Mouse (Mus musculus) neural tube, embryonic 13.5 days (tissue): ENCODE results near the gene Ccdc63. TPM values are rescaled to one million over a fixed set of nuclear protein-coding genes. Genes with fewer than 3 reads are reported as not detected.

Source experiments
- ATAC-seq: fragments of 200-750 bp; cut with Nextera tagmentation; 2 replicates; pipeline ENCODE4 v1.8.0; 2017; ENCODE audit warnings: low read depth, mild to moderate bottlenecking, moderate TSS enrichment, moderate library complexity
- H3K27ac ChIP-seq: fragments of 300-500 bp; sonication (generic); replicated peaks from 2 replicates; pipeline ENCODE4 v1.5.1; 2015; ENCODE audit warnings: moderate library complexity, mild to moderate bottlenecking, inconsistent platforms
- H3K27me3 ChIP-seq: fragments of 300-500 bp; sonication (generic); 2 replicates; pipeline ENCODE4 v1.6.1; 2015; ENCODE audit warnings: mild to moderate bottlenecking, inconsistent platforms
- H3K36me3 ChIP-seq: fragments of 300-500 bp; sonication (generic); 2 replicates; pipeline ENCODE4 v1.6.1; 2015; ENCODE audit warnings: mild to moderate bottlenecking, inconsistent platforms
- H3K4me1 ChIP-seq: fragments of 300-500 bp; sonication (generic); replicated peaks from 2 replicates; pipeline ENCODE4 v1.6.1; 2015; ENCODE audit warnings: inconsistent platforms
- H3K4me2 ChIP-seq: fragments of 300-500 bp; sonication (generic); 2 replicates; pipeline ENCODE4 v1.6.1; 2015; ENCODE audit warnings: inconsistent platforms, mild to moderate bottlenecking, moderate library complexity
- H3K4me3 ChIP-seq: fragments of 300-500 bp; sonication (generic); 2 replicates; pipeline ENCODE4 v1.5.1; 2015; ENCODE audit warnings: mild to moderate bottlenecking, inconsistent platforms
- H3K9ac ChIP-seq: fragments of 300-500 bp; sonication (generic); 2 replicates; pipeline ENCODE4 v1.6.1; 2015; ENCODE audit warnings: moderate library complexity, mild to moderate bottlenecking, inconsistent platforms
- H3K9me3 ChIP-seq: fragments of 300-500 bp; sonication (generic); 2 replicates; pipeline ENCODE4 v1.6.1; 2016; ENCODE audit warnings: inconsistent platforms
- WGBS: fragments of 180-500 bp; shearing (Covaris S2); methylation state at CpG from one replicate; pipeline ENCODE4 v1.1.7; 2015; 5-methylcytosine and 5-hydroxymethylcytosine counted together
- polyA plus RNA-seq: library from polyadenylated mRNA; unstranded; fragments of >200 nt; fragmentation: Nextera tagmentation; extraction: Ambion mirVana; gene quantifications from 2 replicates; pipeline ENCODE4 v1.2.1, GENCODE M21; 2015

The Ccdc63 gene
- polyA plus RNA-seq, 1 experiment from 2014 or later, result 0.46 TPM

GRCm38 (mm10) chr5:122070963-122071800 lies 69.4 kb downstream of the Ccdc63 start:
- Histone ChIP-seq H3K36me3 (no peaks in the 10 kb centered on the region), H3K27ac (no peak overlapping the region), H3K4me3 (no peak overlapping the region), H3K4me2 (no peak overlapping the region), H3K9me3 (no peaks in the 10 kb centered on the region), H3K4me1 (0 out of 2 replicates have a peak, but pooled peaks cover 3% of the 10 kb centered on the region), H3K27me3 (no peaks in the 10 kb centered on the region), H3K9ac (no peak overlapping the region)
- WGBS, result 80% methylated on average over 16 of the region's 16 CpGs
- ATAC-seq, result no peak

GRCm38 (mm10) chr5:122068563-122068962 lies 72.1 kb downstream of the Ccdc63 start:
- Histone ChIP-seq H3K36me3 (no peaks in the 10 kb centered on the region), H3K9ac (no peak overlapping the region), H3K4me1 (0 out of 2 replicates have a peak, but pooled peaks cover 3% of the 10 kb centered on the region), H3K27ac (no peak overlapping the region), H3K9me3 (no peaks in the 10 kb centered on the region), H3K27me3 (no peaks in the 10 kb centered on the region), H3K4me3 (no peak overlapping the region), H3K4me2 (no peak overlapping the region)
- WGBS, result 74% methylated on average over 13 of the region's 13 CpGs
- no peak for ATAC-seq

- Histone ChIP-seq H3K4me1 (peaks cover 28% of the 10 kb centered on the region), H3K4me2 (no peak overlapping the region), H3K36me3 (no peaks in the 10 kb centered on the region), H3K27me3 (no peaks in the 10 kb centered on the region), H3K9me3 (no peaks in the 10 kb centered on the region), H3K27ac (0 out of 2 replicates have a peak overlapping the region, but pooled peaks have one; percentile 14), H3K9ac (no peak overlapping the region), H3K4me3 (no peak overlapping the region)
- no peak for ATAC-seq
- WGBS, result 76% methylated on average over 25 of the region's 25 CpGs
Measured at GRCm38 (mm10) chr5:122063204-122063933, 77.3 kb downstream of the Ccdc63 start.

- no peaks in the 10 kb centered on the region for H3K27me3 ChIP-seq
- WGBS, result 26% methylated on average over 11 of the region's 12 CpGs
- H3K4me2 ChIP-seq, result peak overlapping the region; percentile 16
- peak overlapping the region; percentile 54; the same call in 1 of the 2 replicates for H3K27ac ChIP-seq
- H3K36me3 ChIP-seq, result no peaks in the 10 kb centered on the region
- H3K9me3 ChIP-seq, result 0 out of 2 replicates have a peak, but pooled peaks cover 2% of the 10 kb centered on the region
- H3K4me3 ChIP-seq, result no peak overlapping the region
- peaks cover 28% of the 10 kb centered on the region for H3K4me1 ChIP-seq
- H3K9ac ChIP-seq, result 0 out of 2 replicates have a peak overlapping the region, but pooled peaks have one; percentile 38
- ATAC-seq, result no peak
Measured at GRCm38 (mm10) chr5:122062479-122062878, 78.1 kb downstream of the Ccdc63 start.

GRCm38 (mm10) chr5:122060767-122061333 lies 79.8 kb downstream of the Ccdc63 start:
- no peak for ATAC-seq
- H3K9ac ChIP-seq, result no peak overlapping the region
- no peaks in the 10 kb centered on the region for H3K27me3 ChIP-seq
- peak overlapping the region; percentile 22; the same call in 1 of the 2 replicates for H3K4me2 ChIP-seq
- peaks cover 28% of the 10 kb centered on the region for H3K4me1 ChIP-seq
- no peak overlapping the region for H3K27ac ChIP-seq
- WGBS, result 18% methylated on average over 12 of the region's 12 CpGs
- H3K36me3 ChIP-seq, result no peaks in the 10 kb centered on the region
- 0 out of 2 replicates have a peak, but pooled peaks cover 5% of the 10 kb centered on the region for H3K9me3 ChIP-seq
- H3K4me3 ChIP-seq, result no peak overlapping the region

GRCm38 (mm10) chr5:122059060-122060017 lies 81.3 kb downstream of the Ccdc63 start:
- WGBS, result 27% methylated on average over 39 of the region's 39 CpGs
- H3K9ac ChIP-seq, result no peak overlapping the region

More at GRCm38 (mm10) chr5:122059060-122060017, 81.3 kb downstream of the Ccdc63 start:
- Histone ChIP-seq H3K4me1 (peaks cover 38% of the 10 kb centered on the region), H3K27ac (no peak overlapping the region), H3K9me3 (0 out of 2 replicates have a peak, but pooled peaks cover 5% of the 10 kb centered on the region), H3K36me3 (no peaks in the 10 kb centered on the region), H3K27me3 (no peaks in the 10 kb centered on the region), H3K4me3 (peak overlapping the region; percentile 9; the same call in 1 of the 2 replicates), H3K4me2 (peak overlapping the region; percentile 43)
- ATAC-seq, result no peak; the same call in 1 of the 2 replicates

Other genes starting within 250 kb of the Ccdc63 start
- 28.5 and 29.8 TPM in 2 replicates for gene Cux2, start 90.7 kb downstream of the Ccdc63 start, polyA plus RNA-seq
- gene Myl2, start 39.9 kb downstream of the Ccdc63 start, polyA plus RNA-seq, result 2.9 and 7.2 TPM in 2 replicates
- gene Ppp1cc, start 17.5 kb upstream of the Ccdc63 start, polyA plus RNA-seq, result 209 and 226 TPM in 2 replicates
- gene Hvcn1, start 66.0 kb upstream of the Ccdc63 start, polyA plus RNA-seq, result 2.1 and 2.2 TPM in 2 replicates
- gene Tctn1, start 123.6 kb upstream of the Ccdc63 start, polyA plus RNA-seq, result 4.1 and 4.8 TPM in 2 replicates
- gene Pptc7, start 143.5 kb upstream of the Ccdc63 start, polyA plus RNA-seq, result 8.5 and 8.6 TPM in 2 replicates
- gene Rad9b, start 213.4 kb upstream of the Ccdc63 start, polyA plus RNA-seq, result 18.5 and 18.9 TPM in 2 replicates
- gene Vps29, start 213.5 kb upstream of the Ccdc63 start, polyA plus RNA-seq, result 307 and 327 TPM in 2 replicates
- gene Gpn3, start 231.1 kb upstream of the Ccdc63 start, polyA plus RNA-seq, result 46.9 and 53.6 TPM in 2 replicates
- gene Fam216a, start 231.5 kb upstream of the Ccdc63 start, polyA plus RNA-seq, result 135 and 142 TPM in 2 replicates